Mouse (Mus musculus): ENCODE measurements around the gene Hexb. TPM values are rescaled to one million over a fixed set of nuclear protein-coding genes. Genes with fewer than 3 reads are reported as not detected.

The Hexb gene
- total and polyA plus RNA-seq, 3 experiments, result 7.6 to 141 (median 33.0) TPM

DNA sequence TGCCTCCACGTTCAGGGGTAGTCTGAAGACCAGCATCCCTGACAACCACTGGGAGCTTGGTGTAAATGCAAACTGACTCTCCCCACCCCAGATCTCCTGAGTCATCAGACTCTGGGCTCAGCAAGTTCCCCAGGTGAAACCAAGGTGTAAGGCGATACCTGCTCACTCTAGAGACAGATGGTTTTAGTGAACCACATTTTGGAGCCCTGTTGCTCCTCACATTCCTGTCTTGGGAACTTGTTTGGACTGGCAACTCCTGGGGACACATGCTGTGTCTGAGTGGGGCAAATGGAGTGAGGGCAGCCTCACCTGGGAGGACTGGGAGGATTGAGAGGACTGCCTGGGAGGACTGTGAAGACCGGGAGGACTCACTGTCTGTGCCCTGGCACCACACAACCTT is 29.6 kb upstream of the Hexb start:
- no peak for TF ChIP-seq POLR2AphosphoS5 (IDR thresholded peaks at IDR 0.05; ENCODE audit: insufficient replicate concordance, low read depth, low read length)
- Histone ChIP-seq H3K9me3 (replicated peaks) (no peaks in the 10 kb centered on the region), H3K36me3 (replicated peaks) (no peaks in the 10 kb centered on the region), H3K27me3 (ENCODE audit: insufficient read depth, low read length) (peaks cover 16% of the 10 kb centered on the region), H3K4me3 (ENCODE audit: low read depth, low read length) (no peak overlapping the region), H3K4me1 (ENCODE audit: insufficient read depth, low read depth, low read length) (no peaks in the 10 kb centered on the region)
- DNase-seq (ENCODE audit: low spot score) (no peak), ATAC-seq (ENCODE audit: extremely low read depth, insufficient number of reproducible peaks, low FRiP score, poor library complexity, severe bottlenecking) (no peak)

- ATAC-seq (ENCODE audit: extremely low read depth, insufficient number of reproducible peaks, low FRiP score, poor library complexity, severe bottlenecking), result no peak
- Histone ChIP-seq H3K4me1 (ENCODE audit: insufficient read depth, low read depth, low read length) (no peaks in the 10 kb centered on the region), H3K9me3 (replicated peaks) (no peaks in the 10 kb centered on the region), H3K27me3 (ENCODE audit: insufficient read depth, low read length) (peaks cover 19% of the 10 kb centered on the region), H3K4me3 (ENCODE audit: low read depth, low read length) (no peak overlapping the region), H3K36me3 (replicated peaks) (no peaks in the 10 kb centered on the region)
- no peak for TF ChIP-seq CTCF (IDR thresholded peaks at IDR 0.05; ENCODE audit: low read depth, low read length)
- no peak for TF ChIP-seq POLR2AphosphoS5 (IDR thresholded peaks at IDR 0.05; ENCODE audit: insufficient replicate concordance, low read depth, low read length)
- TF ChIP-seq TAL1 (conservative IDR thresholded peaks at IDR 0.05; ENCODE audit: low read depth, low read length), result no peak
- TF ChIP-seq GATA1 (IDR thresholded peaks at IDR 0.05; ENCODE audit: borderline replicate concordance, low read length), result no peak
- no peak for TF ChIP-seq GATA2 (IDR thresholded peaks at IDR 0.05; ENCODE audit: borderline replicate concordance, low read depth, low read length)
- DNase-seq (ENCODE audit: low spot score), result no peak
Measured at GRCm38 (mm10) chr13:97225130-97225529, 27.0 kb upstream of the Hexb start.

DNA sequence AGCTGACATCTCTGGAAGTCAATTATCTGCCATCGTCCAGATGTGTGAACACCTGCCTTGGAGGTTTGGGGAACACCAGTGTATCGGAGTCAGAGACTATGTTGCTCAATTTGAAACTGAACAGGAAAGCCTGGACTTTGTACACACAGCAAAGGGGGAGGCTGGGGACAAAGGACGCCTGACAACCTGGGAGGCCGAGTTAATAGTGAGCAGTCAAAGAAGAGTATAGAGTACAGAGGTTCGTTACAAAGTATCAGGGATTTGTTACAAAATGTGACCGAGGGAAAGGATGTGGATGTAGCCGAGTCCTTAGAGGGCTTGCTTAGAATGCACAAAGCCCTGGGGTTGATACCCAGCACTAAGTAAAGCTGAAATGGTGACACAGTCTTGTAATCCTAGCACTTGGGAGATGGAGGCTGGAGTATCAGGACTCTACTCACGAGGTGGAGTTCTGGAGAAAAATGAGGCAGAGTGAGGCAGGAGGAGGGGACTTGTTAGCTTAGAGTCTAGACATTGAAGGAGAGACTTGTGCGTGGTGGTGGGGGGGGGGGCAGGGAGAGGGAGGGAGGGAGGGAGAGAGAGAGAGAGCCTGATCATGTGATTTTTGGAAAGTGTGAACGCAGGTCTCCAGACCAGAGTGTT is 26.3 kb upstream of the Hexb start:
- no peaks in the 10 kb centered on the region for H3K4me1 ChIP-seq (ENCODE audit: insufficient read depth, low read depth, low read length)
- no peak for TF ChIP-seq POLR2AphosphoS5 (IDR thresholded peaks at IDR 0.05; ENCODE audit: insufficient replicate concordance, low read depth, low read length)
- no peak for TF ChIP-seq GATA2 (IDR thresholded peaks at IDR 0.05; ENCODE audit: borderline replicate concordance, low read depth, low read length)
- no peak for TF ChIP-seq GATA1 (IDR thresholded peaks at IDR 0.05; ENCODE audit: borderline replicate concordance, low read length)
- TF ChIP-seq TAL1 (conservative IDR thresholded peaks at IDR 0.05; ENCODE audit: low read depth, low read length), result no peak
- no peak for TF ChIP-seq CTCF (IDR thresholded peaks at IDR 0.05; ENCODE audit: low read depth, low read length)
- peaks cover 19% of the 10 kb centered on the region for H3K27me3 ChIP-seq (ENCODE audit: insufficient read depth, low read length)
- H3K36me3 ChIP-seq (replicated peaks), result no peaks in the 10 kb centered on the region
- H3K9me3 ChIP-seq (replicated peaks), result no peaks in the 10 kb centered on the region
- DNase-seq (ENCODE audit: low spot score), result no peak
- no peak for ATAC-seq (ENCODE audit: extremely low read depth, insufficient number of reproducible peaks, low FRiP score, poor library complexity, severe bottlenecking)
- no peak overlapping the region for H3K4me3 ChIP-seq (ENCODE audit: low read depth, low read length)

DNA sequence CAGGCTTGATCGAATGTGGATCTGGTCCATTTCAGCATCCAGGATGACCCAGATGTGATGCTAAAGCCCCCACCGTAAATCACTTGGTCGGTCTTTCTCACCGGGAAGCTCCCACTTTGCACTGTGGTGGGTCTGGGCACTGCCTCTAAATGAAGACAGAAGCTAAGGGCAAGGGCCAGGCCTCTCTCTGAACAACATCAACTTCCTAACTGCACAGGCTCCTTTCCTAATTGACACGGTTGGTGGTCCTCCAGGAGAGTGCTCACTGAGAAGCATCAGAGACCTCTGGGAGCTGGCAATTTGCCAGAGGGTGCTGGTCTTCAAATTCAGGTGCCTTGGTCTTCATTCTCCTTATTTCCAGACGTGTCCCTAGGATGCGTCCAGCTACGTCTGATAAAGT is 25.7 kb upstream of the Hexb start:
- H3K4me1 ChIP-seq (ENCODE audit: insufficient read depth, low read depth, low read length), result no peaks in the 10 kb centered on the region
- H3K36me3 ChIP-seq (replicated peaks), result no peaks in the 10 kb centered on the region
- H3K9me3 ChIP-seq (replicated peaks), result no peaks in the 10 kb centered on the region
- H3K27me3 ChIP-seq (ENCODE audit: insufficient read depth, low read length), result peaks cover 19% of the 10 kb centered on the region
- TF ChIP-seq CTCF (IDR thresholded peaks at IDR 0.05; ENCODE audit: low read depth, low read length) (no peak), GATA2 (IDR thresholded peaks at IDR 0.05; ENCODE audit: borderline replicate concordance, low read depth, low read length) (no peak), POLR2AphosphoS5 (IDR thresholded peaks at IDR 0.05; ENCODE audit: insufficient replicate concordance, low read depth, low read length) (no peak), GATA1 (IDR thresholded peaks at IDR 0.05; ENCODE audit: borderline replicate concordance, low read length) (no peak), TAL1 (conservative IDR thresholded peaks at IDR 0.05; ENCODE audit: low read depth, low read length) (no peak)
- DNase-seq (ENCODE audit: low spot score) (no peak), ATAC-seq (ENCODE audit: extremely low read depth, insufficient number of reproducible peaks, low FRiP score, poor library complexity, severe bottlenecking) (no peak)
- no peak overlapping the region for H3K4me3 ChIP-seq (ENCODE audit: low read depth, low read length)

DNA sequence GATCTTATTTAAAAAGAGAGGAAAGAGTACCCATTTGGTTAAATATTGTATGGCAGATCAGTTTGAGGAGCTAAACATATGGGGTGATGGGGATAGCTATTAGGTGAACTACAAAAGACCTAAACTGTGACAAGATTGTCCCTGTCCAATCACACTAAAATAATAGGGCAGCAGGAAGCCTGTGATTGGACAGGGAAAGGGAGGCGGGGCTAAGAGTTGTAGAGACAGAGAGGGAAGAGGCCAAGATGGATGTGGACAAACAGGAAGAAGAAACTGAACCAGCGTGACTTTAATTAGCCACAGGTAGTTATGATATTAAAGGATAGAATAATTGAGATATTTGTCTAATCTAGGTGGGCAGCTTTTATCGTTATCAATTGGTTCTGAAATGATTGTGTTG is 21.9 kb upstream of the Hexb start:
- no peaks in the 10 kb centered on the region for H3K36me3 ChIP-seq (replicated peaks)
- no peaks in the 10 kb centered on the region for H3K9me3 ChIP-seq (replicated peaks)
- no peaks in the 10 kb centered on the region for H3K4me1 ChIP-seq (ENCODE audit: insufficient read depth, low read depth, low read length)
- no peak for DNase-seq (ENCODE audit: low spot score)
- ATAC-seq (ENCODE audit: extremely low read depth, insufficient number of reproducible peaks, low FRiP score, poor library complexity, severe bottlenecking), result no peak
- TF ChIP-seq GATA2 (IDR thresholded peaks at IDR 0.05; ENCODE audit: borderline replicate concordance, low read depth, low read length) (no peak), CTCF (IDR thresholded peaks at IDR 0.05; ENCODE audit: low read depth, low read length) (no peak), TAL1 (conservative IDR thresholded peaks at IDR 0.05; ENCODE audit: low read depth, low read length) (no peak), POLR2AphosphoS5 (IDR thresholded peaks at IDR 0.05; ENCODE audit: insufficient replicate concordance, low read depth, low read length) (no peak), GATA1 (IDR thresholded peaks at IDR 0.05; ENCODE audit: borderline replicate concordance, low read length) (no peak)
- H3K4me3 ChIP-seq (ENCODE audit: low read depth, low read length), result no peak overlapping the region
- peaks cover 12% of the 10 kb centered on the region for H3K27me3 ChIP-seq (ENCODE audit: insufficient read depth, low read length)

DNA sequence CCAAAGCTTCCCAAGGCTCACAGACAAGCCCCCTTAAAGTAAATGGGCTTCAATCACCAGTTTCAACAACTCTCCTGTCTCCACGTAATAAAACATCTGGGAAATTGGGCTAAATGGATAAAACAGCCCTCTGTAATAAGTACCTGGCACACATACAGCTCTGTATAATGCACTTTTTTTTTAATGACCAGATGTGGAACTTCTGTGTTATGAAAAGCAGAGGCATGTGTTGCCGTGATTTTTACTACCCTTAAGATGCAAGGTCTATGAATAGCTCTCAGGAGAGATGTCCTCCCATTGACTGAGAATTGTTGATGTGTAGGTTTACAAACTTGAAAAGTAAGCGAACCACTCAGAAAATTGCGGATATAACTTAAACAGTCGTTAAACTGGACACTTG is 18.0 kb upstream of the Hexb start:
- TF ChIP-seq CTCF (IDR thresholded peaks at IDR 0.05; ENCODE audit: low read depth, low read length), result no peak
- no peak for TF ChIP-seq GATA1 (IDR thresholded peaks at IDR 0.05; ENCODE audit: borderline replicate concordance, low read length)
- no peak for TF ChIP-seq GATA2 (IDR thresholded peaks at IDR 0.05; ENCODE audit: borderline replicate concordance, low read depth, low read length)
- TF ChIP-seq POLR2AphosphoS5 (IDR thresholded peaks at IDR 0.05; ENCODE audit: insufficient replicate concordance, low read depth, low read length), result no peak
- TF ChIP-seq TAL1 (conservative IDR thresholded peaks at IDR 0.05; ENCODE audit: low read depth, low read length), result no peak
- Histone ChIP-seq H3K36me3 (replicated peaks) (no peaks in the 10 kb centered on the region), H3K27me3 (ENCODE audit: insufficient read depth, low read length) (peaks cover 24% of the 10 kb centered on the region), H3K9me3 (replicated peaks) (no peaks in the 10 kb centered on the region), H3K4me3 (ENCODE audit: low read depth, low read length) (no peak overlapping the region), H3K4me1 (ENCODE audit: insufficient read depth, low read depth, low read length) (no peaks in the 10 kb centered on the region)
- ATAC-seq (ENCODE audit: extremely low read depth, insufficient number of reproducible peaks, low FRiP score, poor library complexity, severe bottlenecking), result no peak
- DNase-seq (ENCODE audit: low spot score), result no peak

Measured in G1E (cell line).